Mouse (Mus musculus): ENCODE results near the gene Mrto4. TPM values are rescaled to one million over a fixed set of nuclear protein-coding genes. Genes with fewer than 3 reads are reported as not detected.
A peak's percentile ranks its signal among the peaks of the same experiment; 100 is the strongest.

Gene Mrto4
- polyA plus RNA-seq, 1 experiment from 2014 or later: 125 TPM

- whole genome bisulfite sequencing: 21% methylated on average over 6 of the region's 6 CpGs
- no peak for DNase-seq (ENCODE audit: low spot score)
- Histone ChIP-seq H3K4me1 (ENCODE audit: control insufficient read depth, insufficient read depth, low read length) (peaks cover 5% of the 10 kb centered on the region; the same call in 1 of the 2 replicates), H3K4me3 (ENCODE audit: low read depth, low read length) (peak overlapping the region; percentile 85), H3K27ac (ENCODE audit: low read depth, low read length) (no peak overlapping the region), H3K27me3 (ENCODE audit: control insufficient read depth, insufficient read depth, low read length) (0 out of 2 replicates have a peak, but pooled peaks cover 2% of the 10 kb centered on the region), H3K9me3 (ENCODE audit: control insufficient read depth, low read length) (no peaks in the 10 kb centered on the region), H3K9ac (ENCODE audit: low read length) (peak overlapping the region; percentile 88), H3K36me3 (ENCODE audit: control insufficient read depth, insufficient read depth, low read length) (peaks cover 1% of the 10 kb centered on the region; the same call in 1 of the 2 replicates), H3K4me2 (ENCODE audit: low read depth) (peak overlapping the region; percentile 98)
- no peak for ATAC-seq (ENCODE audit: insufficient read depth, low FRiP score, low TSS enrichment)
These were observed 42.7 kb downstream of the Mrto4 start for GRCm38 (mm10) chr4:139309651-139310050.

- Histone ChIP-seq H3K36me3 (ENCODE audit: control insufficient read depth, insufficient read depth, low read length) (no peaks in the 10 kb centered on the region), H3K27me3 (ENCODE audit: control insufficient read depth, insufficient read depth, low read length) (0 out of 2 replicates have a peak, but pooled peaks cover 2% of the 10 kb centered on the region), H3K27ac (ENCODE audit: low read depth, low read length) (no peak overlapping the region), H3K4me1 (ENCODE audit: control insufficient read depth, insufficient read depth, low read length) (peaks cover 5% of the 10 kb centered on the region; the same call in 1 of the 2 replicates), H3K4me2 (ENCODE audit: low read depth) (no peak overlapping the region), H3K4me3 (ENCODE audit: low read depth, low read length) (no peak overlapping the region), H3K9ac (ENCODE audit: low read length) (no peak overlapping the region), H3K9me3 (ENCODE audit: control insufficient read depth, low read length) (no peaks in the 10 kb centered on the region)
- DNase-seq (ENCODE audit: low spot score): no peak
- WGBS: 85% methylated on average over 5 of the region's 5 CpGs
- ATAC-seq (ENCODE audit: insufficient read depth, low FRiP score, low TSS enrichment): no peak
These were observed 44.5 kb downstream of the Mrto4 start for GRCm38 (mm10) chr4:139307916-139308315.

GRCm38 (mm10) chr4:139305521-139305920, 46.9 kb downstream of the Mrto4 start:
- H3K4me2 ChIP-seq (ENCODE audit: low read depth): no peak overlapping the region
- H3K27ac ChIP-seq (ENCODE audit: low read depth, low read length): no peak overlapping the region
- no peaks in the 10 kb centered on the region for H3K27me3 ChIP-seq (ENCODE audit: control insufficient read depth, insufficient read depth, low read length)
- 94% methylated on average over 3 of the region's 3 CpGs for WGBS
- no peak for DNase-seq (ENCODE audit: low spot score)
- H3K4me1 ChIP-seq (ENCODE audit: control insufficient read depth, insufficient read depth, low read length): no peaks in the 10 kb centered on the region
- no peak overlapping the region for H3K9ac ChIP-seq (ENCODE audit: low read length)
- no peak overlapping the region for H3K4me3 ChIP-seq (ENCODE audit: low read depth, low read length)
- no peak for ATAC-seq (ENCODE audit: insufficient read depth, low FRiP score, low TSS enrichment)
- no peaks in the 10 kb centered on the region for H3K9me3 ChIP-seq (ENCODE audit: control insufficient read depth, low read length)
- H3K36me3 ChIP-seq (ENCODE audit: control insufficient read depth, insufficient read depth, low read length): no peaks in the 10 kb centered on the region

GRCm38 (mm10) chr4:139302241-139302640, 50.1 kb downstream of the Mrto4 start:
- Histone ChIP-seq H3K27me3 (ENCODE audit: control insufficient read depth, insufficient read depth, low read length) (no peaks in the 10 kb centered on the region), H3K36me3 (ENCODE audit: control insufficient read depth, insufficient read depth, low read length) (no peaks in the 10 kb centered on the region), H3K9ac (ENCODE audit: low read length) (no peak overlapping the region), H3K4me2 (ENCODE audit: low read depth) (no peak overlapping the region), H3K4me3 (ENCODE audit: low read depth, low read length) (no peak overlapping the region), H3K9me3 (ENCODE audit: control insufficient read depth, low read length) (no peaks in the 10 kb centered on the region), H3K4me1 (ENCODE audit: control insufficient read depth, insufficient read depth, low read length) (no peaks in the 10 kb centered on the region), H3K27ac (ENCODE audit: low read depth, low read length) (no peak overlapping the region)
- no peak for DNase-seq (ENCODE audit: low spot score)
- WGBS: 61% methylated on average over 5 of the region's 5 CpGs
- no peak for ATAC-seq (ENCODE audit: insufficient read depth, low FRiP score, low TSS enrichment)

GRCm38 (mm10) chr4:139301780-139302179, 50.6 kb downstream of the Mrto4 start:
- ATAC-seq (ENCODE audit: insufficient read depth, low FRiP score, low TSS enrichment) (no peak), DNase-seq (ENCODE audit: low spot score) (no peak)
- Histone ChIP-seq H3K4me2 (ENCODE audit: low read depth) (no peak overlapping the region), H3K36me3 (ENCODE audit: control insufficient read depth, insufficient read depth, low read length) (no peaks in the 10 kb centered on the region), H3K9me3 (ENCODE audit: control insufficient read depth, low read length) (no peaks in the 10 kb centered on the region), H3K4me1 (ENCODE audit: control insufficient read depth, insufficient read depth, low read length) (no peaks in the 10 kb centered on the region), H3K27ac (ENCODE audit: low read depth, low read length) (no peak overlapping the region), H3K27me3 (ENCODE audit: control insufficient read depth, insufficient read depth, low read length) (no peaks in the 10 kb centered on the region), H3K4me3 (ENCODE audit: low read depth, low read length) (no peak overlapping the region), H3K9ac (ENCODE audit: low read length) (no peak overlapping the region)
- 92% methylated on average over 8 of the region's 8 CpGs for WGBS

GRCm38 (mm10) chr4:139298671-139299366, 53.6 kb downstream of the Mrto4 start:
- no peak for DNase-seq (ENCODE audit: low spot score)
- Histone ChIP-seq H3K9me3 (ENCODE audit: control insufficient read depth, low read length) (no peaks in the 10 kb centered on the region), H3K9ac (ENCODE audit: low read length) (no peak overlapping the region), H3K36me3 (ENCODE audit: control insufficient read depth, insufficient read depth, low read length) (no peaks in the 10 kb centered on the region), H3K27ac (ENCODE audit: low read depth, low read length) (no peak overlapping the region), H3K4me1 (ENCODE audit: control insufficient read depth, insufficient read depth, low read length) (no peaks in the 10 kb centered on the region), H3K4me2 (ENCODE audit: low read depth) (no peak overlapping the region), H3K27me3 (ENCODE audit: control insufficient read depth, insufficient read depth, low read length) (no peaks in the 10 kb centered on the region), H3K4me3 (ENCODE audit: low read depth, low read length) (no peak overlapping the region)
- ATAC-seq (ENCODE audit: insufficient read depth, low FRiP score, low TSS enrichment): no peak
- WGBS: 89% methylated on average over 12 of the region's 12 CpGs

- ATAC-seq (ENCODE audit: insufficient read depth, low FRiP score, low TSS enrichment): no peak
- Histone ChIP-seq H3K4me3 (ENCODE audit: low read depth, low read length) (no peak overlapping the region), H3K36me3 (ENCODE audit: control insufficient read depth, insufficient read depth, low read length) (no peaks in the 10 kb centered on the region), H3K27me3 (ENCODE audit: control insufficient read depth, insufficient read depth, low read length) (no peaks in the 10 kb centered on the region), H3K4me1 (ENCODE audit: control insufficient read depth, insufficient read depth, low read length) (no peaks in the 10 kb centered on the region), H3K9ac (ENCODE audit: low read length) (no peak overlapping the region), H3K4me2 (ENCODE audit: low read depth) (no peak overlapping the region), H3K27ac (ENCODE audit: low read depth, low read length) (no peak overlapping the region), H3K9me3 (ENCODE audit: control insufficient read depth, low read length) (no peaks in the 10 kb centered on the region)
- no peak for DNase-seq (ENCODE audit: low spot score)
- 89% methylated on average over 4 of the region's 4 CpGs for WGBS
These were observed 54.8 kb downstream of the Mrto4 start for GRCm38 (mm10) chr4:139297566-139297965.

Small RNAs within 50 kb of the gene (microRNA-seq; reads per million reads assigned to microRNA genes)
- gene Gm24245 (0.78 reads per million), gene Gm25732 (not detected)

Other genes with a start within 250 kb of the Mrto4 start
- 397 and 410 TPM in 2 replicates for gene Minos1, start 221.5 kb downstream of the Mrto4 start, polyA plus RNA-seq (2014; fragmentation: Nextera tagmentation; extraction: Ambion mirVana)
- 263 and 269 TPM in 2 replicates for gene Capzb, start 159.7 kb downstream of the Mrto4 start, polyA plus RNA-seq (2014; fragmentation: Nextera tagmentation; extraction: Ambion mirVana)
- 12.8 and 13.2 TPM in 2 replicates for gene Pqlc2, start 41.9 kb downstream of the Mrto4 start, polyA plus RNA-seq (2014; fragmentation: Nextera tagmentation; extraction: Ambion mirVana)
- 73.1 and 73.8 TPM in 2 replicates for gene Akr7a5, start 41.8 kb downstream of the Mrto4 start, polyA plus RNA-seq (2014; fragmentation: Nextera tagmentation; extraction: Ambion mirVana)
- gene Emc1, start within 50 bp of the Mrto4 start, polyA plus RNA-seq (2014; fragmentation: Nextera tagmentation; extraction: Ambion mirVana): 24.3 and 26.0 TPM in 2 replicates
- gene Ubr4, start within 50 bp of the Mrto4 start, polyA plus RNA-seq (2014; fragmentation: Nextera tagmentation; extraction: Ambion mirVana): 84.7 and 92.1 TPM in 2 replicates
- gene Iffo2, start 178.0 kb upstream of the Mrto4 start, polyA plus RNA-seq (2014; fragmentation: Nextera tagmentation; extraction: Ambion mirVana): 2.8 and 3.4 TPM in 2 replicates